Mouse (Mus musculus): ENCODE measurements around the gene Fggy. TPM values are rescaled to one million over a fixed set of nuclear protein-coding genes. Genes with fewer than 3 reads are reported as not detected.

Gene Fggy
- polyA plus RNA-seq, 1 experiment, result 22.2 TPM

DNA sequence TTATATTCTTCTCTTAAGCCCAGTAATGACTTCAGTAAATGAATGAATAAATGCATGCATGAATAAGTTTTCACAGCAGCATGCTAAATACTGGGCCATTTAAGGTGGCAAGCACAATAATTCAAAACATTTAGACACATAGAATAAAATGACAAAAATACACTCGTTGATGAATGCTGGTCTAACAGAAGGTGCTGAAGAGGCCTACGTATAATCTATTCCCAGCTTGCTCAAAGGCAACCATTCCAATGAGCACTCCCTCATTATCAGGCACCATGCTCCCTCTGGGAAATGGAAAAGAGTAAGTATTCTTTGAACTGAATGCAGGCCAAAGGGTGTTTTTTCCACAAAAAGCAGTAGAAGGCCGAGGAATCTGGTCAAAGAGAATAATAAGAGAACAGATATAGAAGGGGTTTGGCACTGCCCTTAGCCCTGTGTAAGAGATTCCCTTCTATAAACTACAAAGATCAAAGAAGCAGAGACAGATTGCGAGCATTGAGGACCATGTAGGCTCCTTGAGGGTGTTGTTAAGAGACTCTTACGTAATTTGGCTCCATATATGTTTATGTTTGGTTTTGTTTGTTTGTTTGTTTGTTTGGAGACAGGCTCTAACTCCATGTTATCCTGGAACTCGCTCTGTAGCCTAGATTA, 195.4 kb downstream of the Fggy start:
- Histone ChIP-seq H3K4me1 (ENCODE audit: control insufficient read depth, insufficient read depth, low read length) (no peaks in the 10 kb centered on the region), H3K9ac (ENCODE audit: low read depth, poor library complexity, severe bottlenecking) (no peak overlapping the region), H3K4me3 (ENCODE audit: low read depth, low read length) (no peak overlapping the region), H3K36me3 (ENCODE audit: control insufficient read depth, insufficient read depth, low read length, poor library complexity, severe bottlenecking) (no peaks in the 10 kb centered on the region), H3K27ac (ENCODE audit: insufficient read depth, low read length) (no peak overlapping the region), H3K27me3 (ENCODE audit: control insufficient read depth, insufficient read depth, low read length, poor library complexity, severe bottlenecking) (no peaks in the 10 kb centered on the region), H3K9me3 (replicated peaks; ENCODE audit: control insufficient read depth, insufficient read depth, low read length, poor library complexity, severe bottlenecking) (no peaks in the 10 kb centered on the region)
- TF ChIP-seq EP300 (IDR thresholded peaks at IDR 0.05; ENCODE audit: insufficient read depth, low read depth, low read length) (no peak), CTCF (IDR thresholded peaks at IDR 0.05; ENCODE audit: low read depth, low read length) (no peak), POLR2A (IDR thresholded peaks at IDR 0.05; ENCODE audit: insufficient read depth, low read length) (no peak)

DNA sequence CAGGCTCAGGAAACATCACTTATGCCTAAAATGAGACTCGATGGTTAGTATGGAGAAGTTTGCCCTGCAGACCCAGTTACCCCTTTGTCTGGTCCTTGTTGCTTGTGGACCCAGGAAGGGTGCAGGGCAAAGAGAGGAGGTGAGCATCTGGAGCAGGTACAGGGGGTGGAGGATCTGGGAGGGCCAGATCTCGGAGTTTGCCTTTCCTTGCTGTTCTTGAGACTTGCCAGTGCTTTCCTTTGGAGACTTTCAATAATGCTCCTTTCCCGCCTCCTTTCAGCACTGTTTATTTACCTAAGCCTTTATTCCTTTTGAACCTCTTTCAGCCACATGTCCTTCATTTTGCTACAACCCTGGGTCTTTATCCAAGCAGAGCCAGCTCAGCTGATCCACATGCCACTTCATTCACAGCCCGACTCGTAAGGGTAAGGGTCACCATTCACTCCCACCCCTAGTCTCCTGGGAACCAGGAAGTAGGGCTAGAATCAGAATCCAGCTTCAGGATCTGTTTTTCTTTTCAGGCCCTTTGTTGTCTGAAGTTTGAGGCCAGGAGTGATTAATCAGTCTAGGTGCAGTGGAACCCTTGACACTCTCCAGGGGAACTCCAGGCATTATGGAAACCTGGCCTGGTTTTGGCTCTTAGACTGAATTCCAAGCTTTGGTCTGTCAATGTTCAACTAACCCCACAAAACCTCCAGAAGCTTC, 201.9 kb downstream of the Fggy start:
- Histone ChIP-seq H3K4me1 (ENCODE audit: control insufficient read depth, insufficient read depth, low read length) (no peaks in the 10 kb centered on the region), H3K36me3 (ENCODE audit: control insufficient read depth, insufficient read depth, low read length, poor library complexity, severe bottlenecking) (no peaks in the 10 kb centered on the region), H3K9me3 (replicated peaks; ENCODE audit: control insufficient read depth, insufficient read depth, low read length, poor library complexity, severe bottlenecking) (no peaks in the 10 kb centered on the region), H3K27me3 (ENCODE audit: control insufficient read depth, insufficient read depth, low read length, poor library complexity, severe bottlenecking) (no peaks in the 10 kb centered on the region), H3K27ac (ENCODE audit: insufficient read depth, low read length) (no peak overlapping the region), H3K9ac (ENCODE audit: low read depth, poor library complexity, severe bottlenecking) (no peak overlapping the region), H3K4me3 (ENCODE audit: low read depth, low read length) (no peak overlapping the region)
- TF ChIP-seq POLR2A (IDR thresholded peaks at IDR 0.05; ENCODE audit: insufficient read depth, low read length) (no peak), CTCF (IDR thresholded peaks at IDR 0.05; ENCODE audit: low read depth, low read length) (no peak), EP300 (IDR thresholded peaks at IDR 0.05; ENCODE audit: insufficient read depth, low read depth, low read length) (no peak)

DNA sequence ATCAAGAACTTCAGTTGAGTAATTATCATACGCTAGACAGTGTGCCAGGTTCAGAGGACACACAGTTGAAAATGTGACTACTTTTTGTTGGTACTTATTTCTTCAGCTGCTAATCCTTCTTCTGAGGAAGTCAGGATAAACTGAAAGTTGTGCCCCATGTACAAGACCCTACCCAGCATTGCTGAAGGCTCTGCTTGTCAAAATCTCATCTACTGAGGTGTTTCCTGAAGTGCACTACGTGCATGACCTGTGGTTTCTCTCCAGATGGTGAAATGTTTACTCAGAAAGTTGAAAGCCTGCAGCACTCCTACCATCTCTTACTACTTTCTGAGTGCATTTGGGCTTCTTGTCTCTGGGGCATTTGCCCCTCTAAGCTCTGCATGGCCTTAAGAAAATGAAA, 208.1 kb downstream of the Fggy start:
- peaks cover 1% of the 10 kb centered on the region for H3K4me1 ChIP-seq (ENCODE audit: control insufficient read depth, insufficient read depth, low read length)
- no peaks in the 10 kb centered on the region for H3K27me3 ChIP-seq (ENCODE audit: control insufficient read depth, insufficient read depth, low read length, poor library complexity, severe bottlenecking)
- H3K36me3 ChIP-seq (ENCODE audit: control insufficient read depth, insufficient read depth, low read length, poor library complexity, severe bottlenecking), result no peaks in the 10 kb centered on the region
- no peak overlapping the region for H3K9ac ChIP-seq (ENCODE audit: low read depth, poor library complexity, severe bottlenecking)
- no peaks in the 10 kb centered on the region for H3K9me3 ChIP-seq (replicated peaks; ENCODE audit: control insufficient read depth, insufficient read depth, low read length, poor library complexity, severe bottlenecking)
- no peak for TF ChIP-seq CTCF (IDR thresholded peaks at IDR 0.05; ENCODE audit: low read depth, low read length)
- TF ChIP-seq EP300 (IDR thresholded peaks at IDR 0.05; ENCODE audit: insufficient read depth, low read depth, low read length), result no peak
- no peak for TF ChIP-seq POLR2A (IDR thresholded peaks at IDR 0.05; ENCODE audit: insufficient read depth, low read length)
- no peak overlapping the region for H3K4me3 ChIP-seq (ENCODE audit: low read depth, low read length)
- no peak overlapping the region for H3K27ac ChIP-seq (ENCODE audit: insufficient read depth, low read length)

DNA sequence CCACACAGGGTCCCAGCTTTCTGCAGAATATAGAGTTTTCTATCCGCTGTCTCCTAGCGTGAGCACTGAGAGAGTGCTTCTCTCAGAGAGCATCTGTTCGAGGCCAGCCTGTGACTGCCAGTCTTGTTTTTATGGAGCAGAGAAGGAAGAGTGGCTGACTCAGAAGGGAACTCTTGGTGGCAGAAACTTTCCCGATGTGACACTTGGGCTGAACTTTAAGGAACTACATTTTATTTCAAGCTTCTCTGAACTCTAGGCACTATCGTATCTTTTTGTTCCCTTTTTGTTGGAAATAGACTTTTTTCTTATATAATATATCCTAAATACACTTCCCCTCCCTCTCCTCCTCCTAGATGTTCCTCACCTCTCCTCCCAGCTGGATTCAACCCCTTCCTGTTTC, 213.2 kb downstream of the Fggy start:
- peaks cover 1% of the 10 kb centered on the region for H3K4me1 ChIP-seq (ENCODE audit: control insufficient read depth, insufficient read depth, low read length)
- TF ChIP-seq CTCF (IDR thresholded peaks at IDR 0.05; ENCODE audit: low read depth, low read length) (no peak), EP300 (IDR thresholded peaks at IDR 0.05; ENCODE audit: insufficient read depth, low read depth, low read length) (no peak), POLR2A (IDR thresholded peaks at IDR 0.05; ENCODE audit: insufficient read depth, low read length) (no peak)
- no peak overlapping the region for H3K9ac ChIP-seq (ENCODE audit: low read depth, poor library complexity, severe bottlenecking)
- no peaks in the 10 kb centered on the region for H3K36me3 ChIP-seq (ENCODE audit: control insufficient read depth, insufficient read depth, low read length, poor library complexity, severe bottlenecking)
- H3K4me3 ChIP-seq (ENCODE audit: low read depth, low read length), result no peak overlapping the region
- H3K9me3 ChIP-seq (replicated peaks; ENCODE audit: control insufficient read depth, insufficient read depth, low read length, poor library complexity, severe bottlenecking), result no peaks in the 10 kb centered on the region
- no peaks in the 10 kb centered on the region for H3K27me3 ChIP-seq (ENCODE audit: control insufficient read depth, insufficient read depth, low read length, poor library complexity, severe bottlenecking)
- H3K27ac ChIP-seq (ENCODE audit: insufficient read depth, low read length), result no peak overlapping the region

DNA sequence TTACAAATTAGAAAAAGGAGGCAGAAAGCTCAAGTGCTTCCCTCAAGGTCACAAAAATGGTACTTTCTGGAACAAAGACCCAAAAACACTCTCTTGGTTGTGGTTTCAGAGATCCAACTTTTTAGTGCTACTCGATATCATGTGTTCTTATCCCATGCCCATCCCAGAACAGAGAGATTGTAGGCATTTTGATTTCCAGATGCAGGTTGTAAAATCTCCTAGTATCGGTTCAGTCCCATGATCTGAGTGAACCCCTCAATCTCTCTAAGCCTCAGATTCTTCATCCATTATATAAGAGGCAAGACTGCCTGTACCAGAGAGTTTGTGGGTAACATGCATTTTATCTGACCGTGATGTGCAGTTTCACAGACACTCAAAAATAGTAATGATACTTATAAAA, 214.2 kb downstream of the Fggy start:
- no peak overlapping the region for H3K27ac ChIP-seq (ENCODE audit: insufficient read depth, low read length)
- H3K27me3 ChIP-seq (ENCODE audit: control insufficient read depth, insufficient read depth, low read length, poor library complexity, severe bottlenecking), result no peaks in the 10 kb centered on the region
- H3K4me1 ChIP-seq (ENCODE audit: control insufficient read depth, insufficient read depth, low read length), result no peaks in the 10 kb centered on the region
- no peak overlapping the region for H3K9ac ChIP-seq (ENCODE audit: low read depth, poor library complexity, severe bottlenecking)
- H3K9me3 ChIP-seq (replicated peaks; ENCODE audit: control insufficient read depth, insufficient read depth, low read length, poor library complexity, severe bottlenecking), result no peaks in the 10 kb centered on the region
- H3K36me3 ChIP-seq (ENCODE audit: control insufficient read depth, insufficient read depth, low read length, poor library complexity, severe bottlenecking), result no peaks in the 10 kb centered on the region
- TF ChIP-seq EP300 (IDR thresholded peaks at IDR 0.05; ENCODE audit: insufficient read depth, low read depth, low read length) (no peak), CTCF (IDR thresholded peaks at IDR 0.05; ENCODE audit: low read depth, low read length) (no peak), POLR2A (IDR thresholded peaks at IDR 0.05; ENCODE audit: insufficient read depth, low read length) (no peak)
- no peak overlapping the region for H3K4me3 ChIP-seq (ENCODE audit: low read depth, low read length)

DNA sequence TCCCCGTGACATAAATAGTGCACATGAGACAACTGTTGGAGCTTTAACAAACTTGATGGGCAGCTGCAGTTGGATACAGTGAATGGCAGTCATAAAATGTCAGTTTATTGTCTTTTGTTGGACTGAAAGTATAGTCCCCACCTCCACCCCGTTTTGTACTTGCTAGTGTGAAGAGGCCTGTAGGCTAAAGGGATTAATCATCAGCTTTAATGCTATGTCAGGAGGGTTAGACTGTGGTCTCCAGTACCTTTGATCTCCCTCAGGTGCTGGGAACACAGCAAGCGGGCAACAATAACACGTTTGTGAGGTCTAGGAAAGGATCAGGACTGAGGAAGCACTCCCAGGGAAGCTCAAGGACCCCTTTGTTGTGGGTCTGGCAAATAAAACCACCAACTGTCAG, 214.6 kb downstream of the Fggy start:
- Histone ChIP-seq H3K4me3 (ENCODE audit: low read depth, low read length) (no peak overlapping the region), H3K27me3 (ENCODE audit: control insufficient read depth, insufficient read depth, low read length, poor library complexity, severe bottlenecking) (no peaks in the 10 kb centered on the region), H3K9ac (ENCODE audit: low read depth, poor library complexity, severe bottlenecking) (no peak overlapping the region), H3K27ac (ENCODE audit: insufficient read depth, low read length) (no peak overlapping the region), H3K9me3 (replicated peaks; ENCODE audit: control insufficient read depth, insufficient read depth, low read length, poor library complexity, severe bottlenecking) (no peaks in the 10 kb centered on the region), H3K36me3 (ENCODE audit: control insufficient read depth, insufficient read depth, low read length, poor library complexity, severe bottlenecking) (no peaks in the 10 kb centered on the region), H3K4me1 (ENCODE audit: control insufficient read depth, insufficient read depth, low read length) (no peaks in the 10 kb centered on the region)
- TF ChIP-seq POLR2A (IDR thresholded peaks at IDR 0.05; ENCODE audit: insufficient read depth, low read length), result no peak
- no peak for TF ChIP-seq EP300 (IDR thresholded peaks at IDR 0.05; ENCODE audit: insufficient read depth, low read depth, low read length)
- no peak for TF ChIP-seq CTCF (IDR thresholded peaks at IDR 0.05; ENCODE audit: low read depth, low read length)

Measured in ES-Bruce4 (cell line).